Mouse (Mus musculus): ENCODE measurements around the gene Cryba2. TPM values are rescaled to one million over a fixed set of nuclear protein-coding genes. Genes with fewer than 3 reads are reported as not detected.

Gene Cryba2
- polyA plus RNA-seq, 1 experiment from 2014 or later = not detected

- WGBS = 50% methylated on average over 5 of the region's 5 CpGs
- DNase-seq = no peak
These were observed 44.0 kb downstream of the Cryba2 start for GRCm38 (mm10) chr1:74848946-74849345.

GRCm38 (mm10) chr1:74846341-74846740 lies 46.6 kb downstream of the Cryba2 start:
- Histone ChIP-seq H3K27me3 (ENCODE audit: insufficient read depth, low read length) (peaks cover 20% of the 10 kb centered on the region), H3K4me3 (ENCODE audit: low read depth, low read length) (no peak overlapping the region), H3K4me2 (no peak overlapping the region), H3K9ac (no peak overlapping the region), H3K9me3 (ENCODE audit: low read depth, low read length) (no peaks in the 10 kb centered on the region), H3K36me3 (ENCODE audit: insufficient read depth) (no peaks in the 10 kb centered on the region), H3K27ac (ENCODE audit: low read depth) (no peak overlapping the region), H3K4me1 (ENCODE audit: insufficient read depth) (no peaks in the 10 kb centered on the region)
- WGBS = 32% methylated on average over 9 of the region's 9 CpGs
- DNase-seq (no peak), ATAC-seq (ENCODE audit: insufficient read depth) (no peak)
- no peak for TF ChIP-seq CTCF (IDR thresholded peaks at IDR 0.05; ENCODE audit: low read depth)

More at GRCm38 (mm10) chr1:74848946-74849345, 44.0 kb downstream of the Cryba2 start:
- H3K9me3 ChIP-seq (ENCODE audit: low read depth, low read length) = no peaks in the 10 kb centered on the region
- H3K27me3 ChIP-seq (ENCODE audit: insufficient read depth, low read length) = peaks cover 45% of the 10 kb centered on the region
- H3K4me2 ChIP-seq = no peak overlapping the region
- no peak for ATAC-seq (ENCODE audit: insufficient read depth)
- H3K36me3 ChIP-seq (ENCODE audit: insufficient read depth) = no peaks in the 10 kb centered on the region
- H3K4me1 ChIP-seq (ENCODE audit: insufficient read depth) = no peaks in the 10 kb centered on the region
- no peak for TF ChIP-seq CTCF (IDR thresholded peaks at IDR 0.05; ENCODE audit: low read depth)
- H3K9ac ChIP-seq = no peak overlapping the region
- H3K4me3 ChIP-seq (ENCODE audit: low read depth, low read length) = no peak overlapping the region
- H3K27ac ChIP-seq (ENCODE audit: low read depth) = no peak overlapping the region

- no peaks in the 10 kb centered on the region for H3K27me3 ChIP-seq (ENCODE audit: insufficient read depth, low read length)
- 69% methylated on average over 5 of the region's 5 CpGs for WGBS
These were observed 49.9 kb downstream of the Cryba2 start for GRCm38 (mm10) chr1:74843090-74843489.

More at GRCm38 (mm10) chr1:74843090-74843489, 49.9 kb downstream of the Cryba2 start:
- Histone ChIP-seq H3K4me2 (no peak overlapping the region), H3K27ac (ENCODE audit: low read depth) (no peak overlapping the region), H3K9ac (no peak overlapping the region), H3K4me1 (ENCODE audit: insufficient read depth) (no peaks in the 10 kb centered on the region), H3K4me3 (ENCODE audit: low read depth, low read length) (no peak overlapping the region), H3K9me3 (ENCODE audit: low read depth, low read length) (no peaks in the 10 kb centered on the region), H3K36me3 (ENCODE audit: insufficient read depth) (no peaks in the 10 kb centered on the region)
- DNase-seq (no peak), ATAC-seq (ENCODE audit: insufficient read depth) (no peak)
- no peak for TF ChIP-seq CTCF (IDR thresholded peaks at IDR 0.05; ENCODE audit: low read depth)

MicroRNA genes within 50 kb of the gene (microRNA counts, 519-probe panel; counts per million panel counts)
- 3,290 counts per million, percentile 64 among the panel's probes with 10 or more counts for microRNA mmu-miR-375

Small RNAs within 50 kb of the gene (microRNA-seq; reads per million reads assigned to microRNA genes)
- 4,332 reads per million, percentile 87 among the genes with 10 or more reads in this experiment for gene Mir375 (ENCODE audit: borderline number of aligned reads)

Other genes starting within 250 kb of the Cryba2 start
- gene Ttll4, start 231.4 kb downstream of the Cryba2 start, polyA plus RNA-seq (2014; fragmentation: Nextera tagmentation; extraction: Ambion mirVana) = 32.6 and 37.9 TPM in 2 replicates
- 1.9 and 2.2 TPM in 2 replicates for gene Cyp27a1, start 179.6 kb downstream of the Cryba2 start, polyA plus RNA-seq (2014; fragmentation: Nextera tagmentation; extraction: Ambion mirVana)
- gene Prkag3, start 143.9 kb downstream of the Cryba2 start, polyA plus RNA-seq (2014; fragmentation: Nextera tagmentation; extraction: Ambion mirVana) = 0.12 and 0.29 TPM in 2 replicates
- gene Wnt6, start 121.3 kb downstream of the Cryba2 start, polyA plus RNA-seq (2014; fragmentation: Nextera tagmentation; extraction: Ambion mirVana) = 0.53 and 0.57 TPM in 2 replicates
- not detected in 2 replicates for gene Wnt10a, start 101.6 kb downstream of the Cryba2 start, polyA plus RNA-seq (2014; fragmentation: Nextera tagmentation; extraction: Ambion mirVana)
- not detected in 2 replicates for gene Cdk5r2, start 38.2 kb downstream of the Cryba2 start, polyA plus RNA-seq (2014; fragmentation: Nextera tagmentation; extraction: Ambion mirVana)
- not detected in 2 replicates for gene Fev, start 7.7 kb downstream of the Cryba2 start, polyA plus RNA-seq (2014; fragmentation: Nextera tagmentation; extraction: Ambion mirVana)
- 0.05 and 0.14 TPM in 2 replicates for gene Cfap65, start 42.5 kb upstream of the Cryba2 start, polyA plus RNA-seq (2014; fragmentation: Nextera tagmentation; extraction: Ambion mirVana)
- gene Ihh, start 58.5 kb upstream of the Cryba2 start, polyA plus RNA-seq (2014; fragmentation: Nextera tagmentation; extraction: Ambion mirVana) = 0.12 and 0.14 TPM in 2 replicates
- gene Nhej1, start 232.1 kb upstream of the Cryba2 start, polyA plus RNA-seq (2014; fragmentation: Nextera tagmentation; extraction: Ambion mirVana) = 9.2 and 10.0 TPM in 2 replicates
- gene Slc23a3, start 240.7 kb upstream of the Cryba2 start, polyA plus RNA-seq (2014; fragmentation: Nextera tagmentation; extraction: Ambion mirVana) = 0.20 and 0.23 TPM in 2 replicates
- 31.5 and 32.4 TPM in 2 replicates for gene Cnppd1, start 249.6 kb upstream of the Cryba2 start, polyA plus RNA-seq (2014; fragmentation: Nextera tagmentation; extraction: Ambion mirVana)
- gene Retreg2, start 249.6 kb upstream of the Cryba2 start, polyA plus RNA-seq (2014; fragmentation: Nextera tagmentation; extraction: Ambion mirVana) = 52.9 and 55.2 TPM in 2 replicates